Mouse (Mus musculus) neural tube, embryonic 13.5 days (tissue): ENCODE measurements around the gene Tnpo3. TPM values are rescaled to one million over a fixed set of nuclear protein-coding genes. Genes with fewer than 3 reads are reported as not detected.
"Not testable (repeated sequence)": the region's sequence is repeated elsewhere in the genome, so short reads cannot be mapped to it uniquely, and the experiment has no call there.

Source experiments
- ATAC-seq: fragments of 200-750 bp; cut with Nextera tagmentation; 2 replicates; pipeline ENCODE4 v1.8.0; 2017; ENCODE audit warnings: low read depth, mild to moderate bottlenecking, moderate TSS enrichment, moderate library complexity
- H3K27ac ChIP-seq: fragments of 300-500 bp; sonication (generic); replicated peaks from 2 replicates; pipeline ENCODE4 v1.5.1; 2015; ENCODE audit warnings: moderate library complexity, mild to moderate bottlenecking, inconsistent platforms
- H3K27me3 ChIP-seq: fragments of 300-500 bp; sonication (generic); 2 replicates; pipeline ENCODE4 v1.6.1; 2015; ENCODE audit warnings: mild to moderate bottlenecking, inconsistent platforms
- H3K36me3 ChIP-seq: fragments of 300-500 bp; sonication (generic); 2 replicates; pipeline ENCODE4 v1.6.1; 2015; ENCODE audit warnings: mild to moderate bottlenecking, inconsistent platforms
- H3K4me1 ChIP-seq: fragments of 300-500 bp; sonication (generic); replicated peaks from 2 replicates; pipeline ENCODE4 v1.6.1; 2015; ENCODE audit warnings: inconsistent platforms
- H3K4me2 ChIP-seq: fragments of 300-500 bp; sonication (generic); 2 replicates; pipeline ENCODE4 v1.6.1; 2015; ENCODE audit warnings: inconsistent platforms, mild to moderate bottlenecking, moderate library complexity
- H3K4me3 ChIP-seq: fragments of 300-500 bp; sonication (generic); 2 replicates; pipeline ENCODE4 v1.5.1; 2015; ENCODE audit warnings: mild to moderate bottlenecking, inconsistent platforms
- H3K9ac ChIP-seq: fragments of 300-500 bp; sonication (generic); 2 replicates; pipeline ENCODE4 v1.6.1; 2015; ENCODE audit warnings: moderate library complexity, mild to moderate bottlenecking, inconsistent platforms
- H3K9me3 ChIP-seq: fragments of 300-500 bp; sonication (generic); 2 replicates; pipeline ENCODE4 v1.6.1; 2016; ENCODE audit warnings: inconsistent platforms
- WGBS: fragments of 180-500 bp; shearing (Covaris S2); methylation state at CpG from one replicate; pipeline ENCODE4 v1.1.7; 2015; 5-methylcytosine and 5-hydroxymethylcytosine counted together
- polyA plus RNA-seq: library from polyadenylated mRNA; unstranded; fragments of >200 nt; fragmentation: Nextera tagmentation; extraction: Ambion mirVana; gene quantifications from 2 replicates; pipeline ENCODE4 v1.2.1, GENCODE M21; 2015

Tnpo3 gene
- polyA plus RNA-seq, 1 experiment from 2014 or later = 82.2 TPM

- 0 out of 2 replicates have a peak, but pooled peaks cover 4% of the 10 kb centered on the region for H3K9me3 ChIP-seq
- H3K4me1 ChIP-seq = peaks cover 16% of the 10 kb centered on the region
- WGBS = 90% methylated on average over 4 of the region's 4 CpGs
- no peak overlapping the region for H3K4me3 ChIP-seq
- no peaks in the 10 kb centered on the region for H3K36me3 ChIP-seq
- H3K27me3 ChIP-seq = no peaks in the 10 kb centered on the region
- ATAC-seq = no peak
- no peak overlapping the region for H3K27ac ChIP-seq
- no peak overlapping the region for H3K4me2 ChIP-seq
- H3K9ac ChIP-seq = no peak overlapping the region
These were observed 26.8 kb upstream of the Tnpo3 start for GRCm38 (mm10) chr6:29636322-29637092.

- Histone ChIP-seq H3K9ac (no peak overlapping the region), H3K27ac (no peak overlapping the region), H3K27me3 (no peaks in the 10 kb centered on the region), H3K4me2 (no peak overlapping the region), H3K9me3 (0 out of 2 replicates have a peak, but pooled peaks cover 4% of the 10 kb centered on the region), H3K4me1 (peaks cover 16% of the 10 kb centered on the region), H3K36me3 (no peaks in the 10 kb centered on the region), H3K4me3 (no peak overlapping the region)
- ATAC-seq = no peak
- WGBS = 96% methylated on average over 1 of the region's 1 CpGs
These were observed 24.9 kb upstream of the Tnpo3 start for GRCm38 (mm10) chr6:29634537-29634936.

- H3K9me3 ChIP-seq = 0 out of 2 replicates have a peak, but pooled peaks cover 4% of the 10 kb centered on the region
- no peak overlapping the region for H3K27ac ChIP-seq
- H3K4me1 ChIP-seq = peaks cover 13% of the 10 kb centered on the region
- no peaks in the 10 kb centered on the region for H3K27me3 ChIP-seq
- no peaks in the 10 kb centered on the region for H3K36me3 ChIP-seq
- H3K4me2 ChIP-seq = no peak overlapping the region
- H3K4me3 ChIP-seq = no peak overlapping the region
- no peak for ATAC-seq
- H3K9ac ChIP-seq = no peak overlapping the region
- WGBS = 51% methylated on average over 12 of the region's 12 CpGs
These were observed 23.0 kb upstream of the Tnpo3 start for GRCm38 (mm10) chr6:29632552-29633292.

- Histone ChIP-seq H3K4me3 (no peak overlapping the region), H3K27me3 (no peaks in the 10 kb centered on the region), H3K36me3 (no peaks in the 10 kb centered on the region), H3K4me2 (no peak overlapping the region), H3K9me3 (no peaks in the 10 kb centered on the region), H3K9ac (no peak overlapping the region), H3K4me1 (peaks cover 13% of the 10 kb centered on the region), H3K27ac (no peak overlapping the region)
- 15% methylated on average over 10 of the region's 10 CpGs for WGBS
- ATAC-seq = no peak; the same call in 1 of the 2 replicates
These were observed 22.3 kb upstream of the Tnpo3 start for GRCm38 (mm10) chr6:29631751-29632551.

GRCm38 (mm10) chr6:29630216-29630615, 20.5 kb upstream of the Tnpo3 start:
- no peak for ATAC-seq
- H3K27me3 ChIP-seq = no peaks in the 10 kb centered on the region
- WGBS = 88% methylated on average over 1 of the region's 1 CpGs
- H3K36me3 ChIP-seq = no peaks in the 10 kb centered on the region
- H3K4me2 ChIP-seq = no peak overlapping the region
- H3K4me3 ChIP-seq = no peak overlapping the region
- no peak overlapping the region for H3K27ac ChIP-seq
- no peak overlapping the region for H3K9ac ChIP-seq
- no peaks in the 10 kb centered on the region for H3K9me3 ChIP-seq
- H3K4me1 ChIP-seq = peaks cover 13% of the 10 kb centered on the region

GRCm38 (mm10) chr6:29627756-29628155, 18.1 kb upstream of the Tnpo3 start:
- no peaks in the 10 kb centered on the region for H3K9me3 ChIP-seq
- no peaks in the 10 kb centered on the region for H3K27me3 ChIP-seq
- H3K4me3 ChIP-seq = no peak overlapping the region
- no peak overlapping the region for H3K9ac ChIP-seq
- no peaks in the 10 kb centered on the region for H3K36me3 ChIP-seq
- H3K4me2 ChIP-seq = no peak overlapping the region
- peaks cover 12% of the 10 kb centered on the region for H3K4me1 ChIP-seq
- 82% methylated on average over 2 of the region's 2 CpGs for WGBS
- no peak overlapping the region for H3K27ac ChIP-seq
- no peak for ATAC-seq

GRCm38 (mm10) chr6:29623857-29624256, 14.2 kb upstream of the Tnpo3 start:
- no peak overlapping the region for H3K9ac ChIP-seq
- no peaks in the 10 kb centered on the region for H3K36me3 ChIP-seq
- H3K27ac ChIP-seq = no peak overlapping the region
- H3K9me3 ChIP-seq = no peaks in the 10 kb centered on the region
- no peak overlapping the region for H3K4me2 ChIP-seq
- H3K27me3 ChIP-seq = no peaks in the 10 kb centered on the region
- no peak for ATAC-seq
- H3K4me3 ChIP-seq = no peak overlapping the region
- H3K4me1 ChIP-seq = no peaks in the 10 kb centered on the region
- WGBS = 95% methylated on average over 2 of the region's 2 CpGs

- no peaks in the 10 kb centered on the region for H3K4me1 ChIP-seq
- H3K4me3 ChIP-seq = no peak overlapping the region
- ATAC-seq = no peak
- H3K9me3 ChIP-seq = no peaks in the 10 kb centered on the region
- no peak overlapping the region for H3K9ac ChIP-seq
- no peak overlapping the region for H3K4me2 ChIP-seq
- no peaks in the 10 kb centered on the region for H3K36me3 ChIP-seq
- H3K27me3 ChIP-seq = peaks cover 10% of the 10 kb centered on the region
- 39% methylated on average over 6 of the region's 6 CpGs for WGBS
- no peak overlapping the region for H3K27ac ChIP-seq
These were observed 12.6 kb upstream of the Tnpo3 start for GRCm38 (mm10) chr6:29622273-29622672.

GRCm38 (mm10) chr6:29620840-29621543, 11.3 kb upstream of the Tnpo3 start:
- no peak overlapping the region for H3K4me3 ChIP-seq
- H3K9me3 ChIP-seq = no peaks in the 10 kb centered on the region
- no peak overlapping the region for H3K4me2 ChIP-seq
- no peaks in the 10 kb centered on the region for H3K36me3 ChIP-seq
- no peak overlapping the region for H3K9ac ChIP-seq
- peaks cover 15% of the 10 kb centered on the region for H3K27me3 ChIP-seq
- no peaks in the 10 kb centered on the region for H3K4me1 ChIP-seq
- ATAC-seq = no peak
- H3K27ac ChIP-seq = no peak overlapping the region
- WGBS = 68% methylated on average over 17 of the region's 17 CpGs

GRCm38 (mm10) chr6:29620176-29620575, 10.5 kb upstream of the Tnpo3 start:
- Histone ChIP-seq H3K4me3 (no peak overlapping the region), H3K9me3 (no peaks in the 10 kb centered on the region), H3K27ac (no peak overlapping the region), H3K4me2 (no peak overlapping the region), H3K9ac (no peak overlapping the region), H3K4me1 (no peaks in the 10 kb centered on the region), H3K36me3 (no peaks in the 10 kb centered on the region), H3K27me3 (peaks cover 15% of the 10 kb centered on the region)
- 53% methylated on average over 3 of the region's 3 CpGs for WGBS
- no peak for ATAC-seq

GRCm38 (mm10) chr6:29610020-29610640, 443 bp upstream of the Tnpo3 start:
- peaks cover 33% of the 10 kb centered on the region for H3K4me1 ChIP-seq
- ATAC-seq = peak; percentile 29; the same call in 1 of the 2 replicates
- H3K36me3 ChIP-seq, H3K9me3 ChIP-seq, H3K27me3 ChIP-seq: not testable (repeated sequence)
- peak overlapping the region; percentile 91 for H3K4me2 ChIP-seq
- WGBS = 33% methylated on average over 13 of the region's 13 CpGs
- H3K27ac ChIP-seq = peak overlapping the region; percentile 90
- H3K9ac ChIP-seq = 0 out of 2 replicates have a peak overlapping the region, but pooled peaks have one; percentile 52
- peak overlapping the region; percentile 100 for H3K4me3 ChIP-seq
